Mouse (Mus musculus) midbrain, embryonic 12.5 days (tissue): Measurements from ENCODE around the gene Myg1. TPM values are rescaled to one million over a fixed set of nuclear protein-coding genes. Genes with fewer than 3 reads are reported as not detected.
A peak's percentile ranks its signal among the peaks of the same experiment; 100 is the strongest.

ENCODE experiments used
- ATAC-seq: fragments of 200-750 bp; cut with Nextera tagmentation; 2 replicates; pipeline ENCODE4 v1.8.0; 2017; ENCODE audit warnings: low read depth, moderate TSS enrichment, moderate library complexity; ENCODE audit not compliant: low FRiP score
- H3K27ac ChIP-seq: fragments of 300-500 bp; sonication (generic); replicated peaks from 2 replicates; pipeline ENCODE4 v1.5.1; 2016; ENCODE audit warnings: mild to moderate bottlenecking
- H3K27me3 ChIP-seq: fragments of 300-500 bp; sonication (generic); 2 replicates; pipeline ENCODE4 v1.6.1; 2016; ENCODE audit warnings: mild to moderate bottlenecking
- H3K36me3 ChIP-seq: fragments of 300-500 bp; sonication (generic); 2 replicates; pipeline ENCODE4 v1.6.1; 2016
- H3K4me1 ChIP-seq: fragments of 300-500 bp; sonication (generic); 2 replicates; pipeline ENCODE4 v1.6.1; 2016
- H3K4me2 ChIP-seq: fragments of 300-500 bp; sonication (generic); replicated peaks from 2 replicates; pipeline ENCODE4 v1.6.1; 2016; ENCODE audit warnings: mild to moderate bottlenecking, moderate library complexity
- H3K4me3 ChIP-seq: fragments of 300-500 bp; sonication (generic); 2 replicates; pipeline ENCODE4 v1.5.1; 2016; ENCODE audit warnings: mild to moderate bottlenecking
- H3K9ac ChIP-seq: fragments of 300-500 bp; sonication (generic); replicated peaks from 2 replicates; pipeline ENCODE4 v1.6.1; 2016; ENCODE audit warnings: mild to moderate bottlenecking, moderate library complexity
- H3K9me3 ChIP-seq: fragments of 300-500 bp; sonication (generic); 2 replicates; pipeline ENCODE4 v1.6.1; 2016; ENCODE audit warnings: mild to moderate bottlenecking
- WGBS: fragments of 180-500 bp; shearing (Covaris S2); methylation state at CpG from one replicate; pipeline ENCODE4 v1.1.7; 2016; 5-methylcytosine and 5-hydroxymethylcytosine counted together
- polyA plus RNA-seq: library from polyadenylated mRNA; unstranded; fragments of >200 nt; fragmentation: Nextera tagmentation; extraction: Ambion mirVana; gene quantifications from 2 replicates; pipeline ENCODE4 v1.2.1, GENCODE M21; 2016

Myg1 gene
- 96.1 and 108 TPM in 2 replicates for polyA plus RNA-seq

GRCm38 (mm10) chr15:102331610-102332015, at the start of gene Myg1:
TSS of gene Myg1 (plus strand) at chr15:102331709.
- Histone ChIP-seq H3K9me3 (no peaks in the 10 kb centered on the region), H3K36me3 (peaks cover 75% of the 10 kb centered on the region), H3K27ac (peak within 1 kb of the TSS; percentile 63), H3K27me3 (no peaks in the 10 kb centered on the region), H3K4me3 (peak within 1 kb of the TSS; percentile 83), H3K4me2 (peak within 1 kb of the TSS; percentile 71), H3K9ac (peak within 1 kb of the TSS; percentile 76), H3K4me1 (peaks cover 29% of the 10 kb centered on the region)
- under 1% methylated on average over 30 of the region's 30 CpGs for WGBS
- peak; percentile 94 for ATAC-seq

GRCm38 (mm10) chr15:102282463-102283292, 48.8 kb upstream of the Myg1 start:
- no peaks in the 10 kb centered on the region for H3K9me3 ChIP-seq
- peaks cover 26% of the 10 kb centered on the region for H3K36me3 ChIP-seq
- H3K27me3 ChIP-seq, result no peaks in the 10 kb centered on the region
- H3K4me2 ChIP-seq, result no peak overlapping the region
- H3K4me1 ChIP-seq, result peaks cover 16% of the 10 kb centered on the region
- no peak overlapping the region for H3K27ac ChIP-seq
- 88% methylated on average over 8 of the region's 8 CpGs for WGBS
- no peak overlapping the region for H3K4me3 ChIP-seq
- ATAC-seq, result no peak
- no peak overlapping the region for H3K9ac ChIP-seq

- Histone ChIP-seq H3K4me1 (peaks cover 15% of the 10 kb centered on the region), H3K4me2 (no peak overlapping the region), H3K9ac (no peak overlapping the region), H3K36me3 (peaks cover 26% of the 10 kb centered on the region), H3K27ac (no peak overlapping the region), H3K4me3 (no peak overlapping the region), H3K9me3 (no peaks in the 10 kb centered on the region), H3K27me3 (no peaks in the 10 kb centered on the region)
- WGBS, result 78% methylated on average over 3 of the region's 3 CpGs
- no peak for ATAC-seq
Measured at GRCm38 (mm10) chr15:102283648-102284047, 47.9 kb upstream of the Myg1 start.

- Histone ChIP-seq H3K36me3 (peaks cover 6% of the 10 kb centered on the region; the same call in 1 of the 2 replicates), H3K4me1 (no peaks in the 10 kb centered on the region), H3K9me3 (no peaks in the 10 kb centered on the region), H3K4me2 (no peak overlapping the region), H3K27ac (no peak overlapping the region), H3K9ac (no peak overlapping the region), H3K27me3 (no peaks in the 10 kb centered on the region), H3K4me3 (no peak overlapping the region)
- ATAC-seq, result no peak
Measured at GRCm38 (mm10) chr15:102287395-102287794, 44.1 kb upstream of the Myg1 start.

- H3K4me2 ChIP-seq, result peak within 1 kb of the TSS; percentile 89
- H3K36me3 ChIP-seq, result peaks cover 27% of the 10 kb centered on the region
- H3K9ac ChIP-seq, result peak within 1 kb of the TSS; percentile 53
- ATAC-seq, result peak; percentile 98
- peak within 1 kb of the TSS; percentile 30; the same call in 1 of the 2 replicates for H3K27ac ChIP-seq
- H3K4me3 ChIP-seq, result peak within 1 kb of the TSS; percentile 67
- H3K9me3 ChIP-seq, result no peaks in the 10 kb centered on the region
- peaks cover 11% of the 10 kb centered on the region for H3K4me1 ChIP-seq
- no peaks in the 10 kb centered on the region for H3K27me3 ChIP-seq
- WGBS, result 8% methylated on average over 25 of the region's 25 CpGs
Measured at GRCm38 (mm10) chr15:102295633-102296367, 35.7 kb upstream of the Myg1 start, which contains the start of gene Espl1. TSS of gene Espl1 (plus strand) at chr15:102296266.

- H3K4me2 ChIP-seq, result peak overlapping the region; percentile 89
- H3K36me3 ChIP-seq, result peaks cover 34% of the 10 kb centered on the region
- peak overlapping the region; percentile 67 for H3K4me3 ChIP-seq
- H3K9ac ChIP-seq, result peak overlapping the region; percentile 53
- H3K9me3 ChIP-seq, result no peaks in the 10 kb centered on the region
- 5% methylated on average over 24 of the region's 24 CpGs for WGBS
- no peak overlapping the region; the same call in 1 of the 2 replicates for H3K27ac ChIP-seq
- ATAC-seq, result peak; percentile 75
- no peaks in the 10 kb centered on the region for H3K27me3 ChIP-seq
- peaks cover 11% of the 10 kb centered on the region for H3K4me1 ChIP-seq
Measured at GRCm38 (mm10) chr15:102296368-102297006, 35.0 kb upstream of the Myg1 start.

GRCm38 (mm10) chr15:102302542-102302941, 29.0 kb upstream of the Myg1 start:
- Histone ChIP-seq H3K4me3 (no peak overlapping the region), H3K9me3 (no peaks in the 10 kb centered on the region), H3K4me2 (no peak overlapping the region), H3K4me1 (no peaks in the 10 kb centered on the region), H3K27ac (no peak overlapping the region), H3K9ac (no peak overlapping the region), H3K36me3 (peaks cover 75% of the 10 kb centered on the region), H3K27me3 (no peaks in the 10 kb centered on the region)
- WGBS, result 92% methylated on average over 6 of the region's 6 CpGs
- no peak for ATAC-seq

- Histone ChIP-seq H3K36me3 (peaks cover 80% of the 10 kb centered on the region), H3K9me3 (no peaks in the 10 kb centered on the region), H3K4me3 (no peak overlapping the region), H3K4me1 (no peaks in the 10 kb centered on the region), H3K4me2 (no peak overlapping the region), H3K27ac (no peak overlapping the region), H3K9ac (no peak overlapping the region), H3K27me3 (no peaks in the 10 kb centered on the region)
- WGBS, result 90% methylated on average over 9 of the region's 9 CpGs
- no peak for ATAC-seq
Measured at GRCm38 (mm10) chr15:102308717-102309116, 22.8 kb upstream of the Myg1 start.

GRCm38 (mm10) chr15:102310074-102310845, 21.2 kb upstream of the Myg1 start:
- Histone ChIP-seq H3K4me2 (no peak overlapping the region), H3K36me3 (peaks cover 79% of the 10 kb centered on the region), H3K9ac (no peak overlapping the region), H3K4me3 (no peak overlapping the region), H3K27ac (no peak overlapping the region), H3K4me1 (no peaks in the 10 kb centered on the region), H3K9me3 (no peaks in the 10 kb centered on the region), H3K27me3 (no peaks in the 10 kb centered on the region)
- ATAC-seq, result no peak
- WGBS, result 93% methylated on average over 10 of the region's 10 CpGs

- H3K27ac ChIP-seq, result no peak overlapping the region
- H3K9ac ChIP-seq, result no peak overlapping the region
- no peaks in the 10 kb centered on the region for H3K9me3 ChIP-seq
- H3K4me3 ChIP-seq, result no peak overlapping the region
- H3K4me2 ChIP-seq, result no peak overlapping the region
- no peaks in the 10 kb centered on the region for H3K27me3 ChIP-seq
- no peak for ATAC-seq
- peaks cover 79% of the 10 kb centered on the region for H3K36me3 ChIP-seq
- no peaks in the 10 kb centered on the region for H3K4me1 ChIP-seq
Measured at GRCm38 (mm10) chr15:102311489-102311888, 20.0 kb upstream of the Myg1 start.

- no peak overlapping the region for H3K4me3 ChIP-seq
- no peaks in the 10 kb centered on the region for H3K27me3 ChIP-seq
- H3K4me2 ChIP-seq, result no peak overlapping the region
- H3K27ac ChIP-seq, result no peak overlapping the region
- ATAC-seq, result no peak
- peaks cover 78% of the 10 kb centered on the region for H3K36me3 ChIP-seq
- WGBS, result 92% methylated on average over 8 of the region's 8 CpGs
- H3K9me3 ChIP-seq, result no peaks in the 10 kb centered on the region
- no peaks in the 10 kb centered on the region for H3K4me1 ChIP-seq
- no peak overlapping the region for H3K9ac ChIP-seq
Measured at GRCm38 (mm10) chr15:102315292-102315691, 16.2 kb upstream of the Myg1 start.
